Mouse (Mus musculus) G1E (cell line): Measurements from ENCODE around the gene Golga5.

ENCODE experiments used
- CTCF ChIP-seq: IDR thresholded peaks from 2 replicates; pipeline ENCODE4 v1.5.1; 2012; ENCODE audit warnings: low read depth, low read length, inconsistent platforms, mixed read lengths
- GATA1 ChIP-seq: IDR thresholded peaks from 2 replicates; pipeline ENCODE4 v1.6.1; 2012; ENCODE audit warnings: borderline replicate concordance, low read length, inconsistent platforms, mixed read lengths

DNA sequence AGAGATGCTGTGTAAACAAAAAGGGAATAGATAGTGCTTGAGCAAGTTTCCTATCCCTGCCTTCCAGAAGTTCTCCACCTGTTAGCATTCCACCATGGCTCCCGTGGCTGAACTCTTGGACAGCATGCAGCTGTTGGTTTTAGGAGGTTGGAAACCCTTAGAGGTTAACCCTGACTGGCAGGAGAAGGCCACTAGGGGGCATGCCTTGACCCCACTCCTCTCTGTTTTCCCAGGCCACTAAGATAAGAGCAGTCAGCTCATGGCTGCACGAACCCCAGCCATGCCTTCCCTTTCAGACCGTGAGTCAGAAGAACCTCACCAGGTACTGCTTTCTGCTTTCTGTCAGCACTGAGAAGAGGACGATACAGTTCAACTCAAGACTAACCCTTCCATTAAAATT is 30.8 kb downstream of the Golga5 start:
- TF ChIP-seq CTCF (peak; percentile 18; the same call in 1 of the 2 replicates), GATA1 (no peak)
